Comparison of ENCODE assay signal across 22 mouse cellular contexts in genomic region chr16:86361099-86361498, GRCm38 (mm10).
"Had no signal": no experiment of that assay in that cellular context is flagged by ENCODE, and none has a peak within 500 bp of the region (broad histone marks: within the 10 kb centered on the region; RNA-seq: fewer than 3 reads in every experiment).

No protein-coding gene starts in this region.

- H3K36me3 ChIP-seq: heart, embryonic 12.5 days; hindbrain, embryonic 10.5 days; hindbrain, embryonic 12.5 days; intestine, embryonic 15.5 days; limb, embryonic 10.5 days; limb, embryonic 12.5 days; liver, embryonic 13.5 days; liver, embryonic 15.5 days had no signal

- H3K9me3 ChIP-seq: heart, embryonic 12.5 days; hindbrain, embryonic 10.5 days; hindbrain, embryonic 12.5 days; intestine, embryonic 15.5 days; limb, embryonic 10.5 days; limb, embryonic 12.5 days; liver, embryonic 13.5 days; liver, embryonic 15.5 days had no signal

- H3K27me3 ChIP-seq: heart, embryonic 12.5 days; hindbrain, embryonic 12.5 days; intestine, embryonic 15.5 days; limb, embryonic 12.5 days; liver, embryonic 13.5 days; liver, embryonic 15.5 days had no signal

- H3K27ac ChIP-seq: heart, adult 2 months; hindbrain, embryonic 10.5 days; hindbrain, embryonic 12.5 days; hindbrain, embryonic 14.5 days; intestine, embryonic 15.5 days; layer of hippocampus, adult 2 months; left cerebral cortex, adult 2 months; limb, embryonic 10.5 days; limb, embryonic 12.5 days; liver, embryonic 13.5 days; liver, embryonic 15.5 days had no signal

- H3K4me3 ChIP-seq: heart, adult 2 months; heart, embryonic 12.5 days; hindbrain, embryonic 10.5 days; hindbrain, embryonic 12.5 days; intestine, embryonic 15.5 days; layer of hippocampus, adult 2 months; left cerebral cortex, adult 2 months; limb, embryonic 10.5 days; limb, embryonic 12.5 days; liver, embryonic 13.5 days; liver, embryonic 15.5 days had no signal

- DNase-seq: gastrocnemius, postnatal 14 days; heart, postnatal 10 days; heart, postnatal 4 days; kidney, adult 18-20 months; kidney, adult 8-10 months; kidney, postnatal 10 days; kidney, postnatal 25 days; kidney, postnatal 4 days; liver; liver, embryonic 13.5 days; liver, postnatal 0 days had no signal

- H3K4me1 ChIP-seq: heart, embryonic 12.5 days; hindbrain, embryonic 10.5 days; hindbrain, embryonic 12.5 days; intestine, embryonic 15.5 days; limb, embryonic 10.5 days; limb, embryonic 12.5 days; liver, embryonic 13.5 days; liver, embryonic 15.5 days had no signal
